Mouse (Mus musculus) cerebellum, postnatal 10 days (tissue): ENCODE measurements around the gene Gm609.

Source experiments
- DNase-seq, 2 experiments: peaks; one replicate each; pipeline ENCODE4 v3.0.0; 2021; ENCODE audit warnings: mixed read lengths in 2 of 2

The Gm609 gene

DNA sequence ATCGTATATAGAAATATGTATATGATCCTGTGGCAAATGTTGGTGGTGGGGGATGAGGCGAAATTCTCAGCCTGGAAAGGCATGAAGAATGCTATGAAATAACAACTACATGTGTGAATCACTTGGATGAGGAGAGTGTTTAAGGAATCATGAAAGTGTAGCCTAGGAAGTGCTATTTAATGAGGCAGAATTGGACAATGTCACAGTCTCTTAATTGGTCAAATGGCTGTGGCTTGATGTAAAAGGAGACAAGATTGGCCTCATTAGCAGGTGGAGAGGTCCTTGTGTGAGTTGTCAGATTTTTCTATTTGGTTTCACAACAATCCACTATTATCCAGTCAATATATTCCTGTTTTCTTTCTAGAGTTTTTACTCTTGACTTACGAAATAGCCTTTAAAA is 101.1 kb downstream of the Gm609 start:
- DNase-seq, result no peak

DNA sequence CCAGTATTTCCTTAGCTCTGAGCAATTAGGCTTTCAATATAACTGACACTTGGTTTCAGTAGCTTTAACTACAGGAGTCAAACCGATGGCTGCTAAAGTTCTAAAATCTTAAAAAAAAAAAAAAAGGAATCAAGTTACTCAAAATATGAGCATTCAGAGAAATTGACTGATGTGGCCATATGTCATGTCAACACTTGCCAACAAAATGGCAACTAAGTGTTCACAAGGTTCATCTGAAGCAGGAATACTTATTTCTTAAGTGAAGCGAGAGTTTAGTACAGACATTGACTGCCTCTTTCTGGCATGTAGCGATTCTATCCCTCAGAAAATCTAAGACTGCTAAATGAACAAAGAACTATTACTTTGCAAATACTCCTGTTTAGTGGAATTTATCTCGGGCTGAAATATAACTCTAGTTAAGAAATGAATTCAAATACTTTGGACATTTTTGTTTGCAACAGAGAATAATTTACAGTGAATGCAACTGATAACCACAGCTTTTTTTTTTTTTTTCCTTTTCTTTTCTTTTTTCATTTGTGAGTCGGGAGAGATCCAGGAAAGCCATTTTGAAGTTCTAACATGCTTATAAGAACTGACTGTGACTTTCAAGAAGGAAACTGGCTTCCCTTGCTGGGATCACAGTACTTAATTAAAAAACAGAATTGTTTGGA is 102.3 kb downstream of the Gm609 start:
- no peak for DNase-seq

DNA sequence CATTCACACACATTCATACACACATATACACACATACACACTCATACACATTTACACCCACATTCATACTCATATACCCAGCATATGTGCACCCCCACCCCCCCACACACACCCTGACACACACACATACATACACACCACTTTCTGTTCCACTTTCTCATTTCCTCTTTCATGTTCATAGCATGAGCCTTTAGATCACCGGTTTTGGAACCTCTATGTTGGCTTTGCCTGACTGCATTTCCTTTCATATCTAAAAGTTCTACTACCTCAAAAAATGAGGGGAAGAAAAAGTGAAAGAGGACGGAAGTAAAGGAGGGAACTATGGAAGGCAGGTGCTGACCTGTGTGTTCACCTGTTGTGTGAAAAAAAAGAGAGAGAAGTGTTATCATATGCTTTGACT is 102.9 kb downstream of the Gm609 start:
- DNase-seq, result no peak

GRCm38 (mm10) chr16:45389041-45389440 is 103.7 kb downstream of the Gm609 start:
- DNase-seq, result no peak

DNA sequence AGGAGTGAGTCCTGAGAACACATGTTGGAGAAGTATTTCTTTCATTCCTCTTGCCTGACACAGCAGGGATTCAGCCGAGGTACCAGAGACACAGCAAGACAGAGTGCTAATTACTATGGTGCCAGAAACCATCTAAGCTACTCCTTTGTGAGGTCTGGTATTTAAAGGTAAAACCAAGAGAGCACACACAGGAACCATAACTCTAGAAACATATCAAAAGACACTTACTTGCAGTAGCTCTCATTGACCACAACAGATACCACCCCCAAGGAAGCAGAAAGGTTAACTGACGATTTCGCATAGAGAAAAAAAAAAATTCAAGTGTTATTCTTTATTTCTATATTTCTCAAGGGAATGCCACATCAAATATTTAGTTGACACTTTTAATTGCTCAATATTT is 111.0 kb downstream of the Gm609 start:
- DNase-seq, result no peak

GRCm38 (mm10) chr16:45378959-45379358 is 113.8 kb downstream of the Gm609 start:
- DNase-seq, result no peak

- no peak for DNase-seq
Measured at GRCm38 (mm10) chr16:45378147-45378943, 114.4 kb downstream of the Gm609 start.

- DNase-seq, result no peak
Measured at GRCm38 (mm10) chr16:45377332-45377731, 115.4 kb downstream of the Gm609 start.

- no peak for DNase-seq
Measured at GRCm38 (mm10) chr16:45376812-45377211, 116.0 kb downstream of the Gm609 start.

DNA sequence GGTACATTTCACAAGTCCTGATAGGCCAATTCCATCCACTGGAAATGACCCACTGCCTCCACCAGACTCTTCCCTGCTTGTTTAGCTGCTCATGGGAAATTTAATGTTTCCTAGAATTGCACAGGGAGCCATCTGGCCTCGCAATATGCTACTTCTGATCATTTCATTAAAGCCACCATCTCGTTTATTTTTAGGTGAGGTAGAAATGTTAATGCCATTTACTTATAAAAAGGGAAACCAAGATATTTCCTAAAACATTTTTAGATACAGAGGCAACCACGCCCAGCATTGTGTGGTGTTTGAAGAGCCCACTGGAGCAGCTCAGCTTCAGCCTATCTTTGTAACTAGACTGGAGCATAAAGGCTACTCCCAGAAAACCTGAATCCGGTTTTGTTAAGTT is 116.5 kb downstream of the Gm609 start:
- DNase-seq, result peak in 1 of 2 experiments; percentile 9

DNA sequence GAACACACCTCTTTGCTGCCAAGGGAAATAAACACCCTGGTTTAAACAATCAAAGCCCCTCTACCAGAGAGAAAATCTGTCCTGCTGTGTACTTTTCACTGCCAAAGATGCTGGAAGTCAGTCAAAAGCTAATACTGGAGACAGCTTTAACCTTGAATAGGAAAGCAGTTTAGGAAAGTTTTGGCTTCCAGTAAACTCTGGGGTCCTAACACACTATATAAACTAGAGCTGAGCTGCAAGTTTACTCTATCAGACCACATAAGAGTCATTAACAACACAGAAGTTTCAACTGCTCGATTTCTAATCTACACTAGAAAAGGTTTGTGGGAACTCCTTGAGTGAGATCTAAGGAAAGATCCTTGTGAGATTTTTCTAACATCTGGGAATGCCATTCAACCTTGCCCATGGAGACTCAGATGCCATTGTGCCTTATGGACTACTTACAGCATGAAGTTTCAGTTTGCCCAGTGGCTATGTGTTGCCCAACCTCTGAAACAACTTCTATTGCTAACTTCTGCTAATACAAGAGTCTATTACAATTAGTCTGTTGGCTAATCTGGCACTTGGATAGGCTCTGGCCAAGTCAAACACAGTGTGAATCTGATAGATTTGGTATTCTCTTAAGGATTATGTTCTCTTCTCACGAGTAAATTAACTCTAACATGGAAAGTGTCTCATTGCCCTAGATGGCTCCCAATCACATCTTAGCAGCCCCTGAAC is 117.1 kb downstream of the Gm609 start:
- DNase-seq, result peak; percentile 16 to 29

DNA sequence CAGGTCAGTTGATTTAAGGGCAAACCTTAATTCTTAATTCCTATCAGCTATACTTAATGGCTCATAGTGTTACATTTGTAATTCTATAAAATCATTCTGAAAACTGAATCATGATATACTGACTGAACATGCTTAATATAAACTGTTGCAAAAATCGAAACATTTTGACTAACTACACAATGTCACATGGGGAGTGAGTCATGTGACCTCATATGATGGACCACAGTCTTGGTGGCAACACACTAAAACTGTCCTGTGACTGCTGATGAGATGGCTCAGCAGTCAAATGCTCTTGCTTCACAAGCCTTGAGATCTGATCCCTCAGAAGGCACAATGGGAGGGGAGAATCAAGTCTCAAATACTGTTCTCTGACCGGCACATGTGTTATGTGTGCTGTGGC is 118.7 kb downstream of the Gm609 start:
- no peak for DNase-seq

- DNase-seq, result no peak
Measured at GRCm38 (mm10) chr16:45371076-45371475, 121.7 kb downstream of the Gm609 start.

DNA sequence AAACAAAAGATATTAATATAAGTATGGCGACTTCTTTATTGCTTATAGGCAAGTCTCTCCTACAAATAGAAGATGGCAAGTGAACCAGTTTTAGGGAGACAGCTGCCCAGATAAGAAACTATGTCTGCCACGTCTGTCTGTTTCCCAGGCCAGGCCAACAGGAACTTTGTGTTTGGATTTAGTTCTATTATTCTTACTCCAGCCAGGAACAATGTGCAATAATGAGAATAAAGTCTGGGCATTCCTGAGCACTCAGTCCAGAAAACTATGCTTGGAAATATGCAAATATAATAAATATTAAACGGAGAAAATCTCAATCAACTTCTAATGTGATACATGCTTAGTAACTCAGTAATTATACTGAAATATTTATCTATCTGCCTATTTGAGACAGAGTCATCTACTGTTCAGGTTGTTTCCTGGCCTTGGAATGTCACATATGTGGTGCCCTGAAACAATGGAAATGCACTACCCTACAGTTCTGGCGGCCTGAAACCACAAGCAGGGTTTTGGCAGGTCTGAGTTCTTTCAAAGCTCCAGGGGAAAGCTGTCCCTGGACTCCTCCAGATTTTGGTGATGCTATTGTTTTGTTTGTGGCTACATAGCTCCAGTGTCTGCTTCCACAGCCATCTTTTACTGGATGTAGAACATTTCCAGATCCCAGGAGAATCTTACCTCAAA is 123.3 kb downstream of the Gm609 start:
- DNase-seq, result no peak

DNA sequence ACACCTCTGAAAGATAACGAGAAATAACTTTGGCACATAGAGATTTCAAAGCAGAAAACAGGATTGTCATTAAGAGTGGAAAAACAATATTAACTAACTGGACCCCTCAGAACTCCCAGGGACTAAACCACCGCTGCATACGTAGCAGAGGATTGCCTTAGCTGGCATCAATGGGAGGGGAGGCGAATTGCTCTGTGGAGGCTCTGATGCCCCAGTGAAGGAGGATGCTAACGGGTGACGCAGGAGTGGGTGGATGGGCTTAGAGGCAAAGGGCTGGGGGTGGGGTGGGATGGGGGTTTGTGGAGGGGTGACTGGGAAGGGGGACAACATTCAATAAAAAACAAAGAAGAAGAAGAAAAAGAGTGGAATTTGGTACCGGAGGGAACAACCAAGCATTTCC is 126.7 kb downstream of the Gm609 start:
- no peak for DNase-seq

DNA sequence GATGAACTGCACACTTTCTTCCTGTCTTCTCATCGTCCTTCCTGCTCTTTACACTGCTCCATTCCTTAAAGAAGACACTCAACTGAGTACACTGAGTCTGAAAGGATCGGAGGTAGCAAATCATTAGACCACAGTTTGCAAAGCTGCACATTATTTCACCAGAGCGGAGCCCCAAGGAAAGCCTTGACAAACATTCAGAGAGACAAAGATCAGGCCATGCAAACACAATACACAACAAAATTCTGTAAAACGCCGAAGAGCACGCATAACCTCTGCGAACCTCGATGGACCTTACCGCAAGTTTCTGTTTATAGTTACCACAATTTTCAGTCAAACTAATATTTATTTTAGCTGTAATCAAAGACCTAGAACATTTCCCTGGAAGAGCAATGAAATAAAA is 127.4 kb downstream of the Gm609 start:
- no peak for DNase-seq

- no peak for DNase-seq
Measured at GRCm38 (mm10) chr16:45364627-45365026, 128.1 kb downstream of the Gm609 start.

DNA sequence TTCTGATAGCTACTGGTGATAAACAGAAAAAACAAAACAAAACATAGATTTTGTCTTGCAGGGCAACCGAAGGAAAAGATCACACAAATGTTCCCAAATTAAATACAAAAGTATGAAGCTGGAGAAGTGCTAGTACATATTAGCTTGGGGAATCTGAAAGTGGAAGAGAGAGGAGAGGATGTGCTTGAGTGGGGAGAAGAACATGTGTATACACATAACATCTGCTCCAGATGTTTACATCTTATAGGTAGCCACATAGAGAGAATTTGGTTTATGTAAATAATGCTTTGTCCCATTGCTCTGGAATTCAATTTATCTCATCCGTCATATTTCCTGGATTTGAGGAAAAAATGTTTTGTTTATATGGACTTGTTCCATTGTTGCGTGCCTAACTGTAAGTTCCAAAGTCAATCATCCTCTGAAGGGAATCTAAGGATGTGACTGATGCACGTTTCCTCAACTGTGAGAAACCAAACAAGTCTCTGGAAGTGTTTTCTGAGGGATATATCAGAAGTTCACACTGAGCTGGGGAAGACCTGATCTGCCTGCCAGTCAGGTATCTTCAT is 129.2 kb downstream of the Gm609 start:
- no peak for DNase-seq
